Mouse (Mus musculus) urinary bladder, adult 2 months (tissue): Measurements from ENCODE around the gene Dtd1. TPM values are rescaled to one million over a fixed set of nuclear protein-coding genes. Genes with fewer than 3 reads are reported as not detected.

Experiments used
- DNase-seq: peaks from one replicate; pipeline ENCODE4 v3.0.0; 2022; ENCODE audit warnings: low spot score
- polyA plus RNA-seq: library from polyadenylated mRNA; depleted of rRNA; stranded (reverse); fragments of >200 nt; gene quantifications from 2 replicates; pipeline ENCODE4 v1.2.3, GENCODE M21; 2012

Dtd1 gene
- polyA plus RNA-seq, 1 experiment: 21.6 TPM

DNA sequence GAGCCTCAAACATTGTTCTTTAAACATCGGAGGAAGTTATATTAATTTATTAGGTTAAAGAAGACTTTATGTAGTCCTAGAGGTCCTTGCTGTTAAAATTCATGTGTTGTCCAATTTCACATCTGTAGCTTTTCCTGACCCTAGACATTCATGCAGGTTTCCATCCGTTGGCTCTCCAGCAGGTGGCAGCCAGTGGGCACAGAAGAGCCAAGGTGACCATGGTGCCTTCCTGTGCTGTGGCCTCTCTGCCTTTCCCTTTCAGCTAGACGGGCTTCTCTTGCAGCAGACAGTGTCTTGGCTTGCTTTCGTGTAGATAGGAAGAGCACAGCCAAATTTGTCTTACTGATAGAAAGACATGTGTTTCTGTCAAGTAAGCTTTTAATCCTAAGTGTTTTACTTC, 39.0 kb downstream of the Dtd1 start:
- DNase-seq: no peak

DNA sequence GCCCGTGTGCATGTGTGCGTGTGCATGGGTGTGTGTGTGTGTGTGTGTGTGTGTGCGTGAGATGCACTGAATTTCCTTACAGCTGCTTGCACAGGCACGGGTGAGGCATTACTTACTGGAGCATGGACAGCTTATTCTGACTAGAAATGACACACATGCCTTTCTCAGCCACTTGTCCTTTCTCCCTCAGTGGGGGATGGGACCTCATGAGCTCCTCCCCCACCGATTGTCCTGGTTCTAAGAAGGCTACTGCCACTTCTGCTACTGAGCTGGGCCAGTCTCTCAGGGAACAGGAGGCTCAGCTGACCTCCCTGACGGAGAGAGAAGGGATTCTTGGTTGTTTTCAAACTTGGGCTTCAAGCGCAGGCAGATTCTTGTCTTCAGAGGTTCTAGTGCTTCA, 40.4 kb downstream of the Dtd1 start:
- DNase-seq: no peak

DNA sequence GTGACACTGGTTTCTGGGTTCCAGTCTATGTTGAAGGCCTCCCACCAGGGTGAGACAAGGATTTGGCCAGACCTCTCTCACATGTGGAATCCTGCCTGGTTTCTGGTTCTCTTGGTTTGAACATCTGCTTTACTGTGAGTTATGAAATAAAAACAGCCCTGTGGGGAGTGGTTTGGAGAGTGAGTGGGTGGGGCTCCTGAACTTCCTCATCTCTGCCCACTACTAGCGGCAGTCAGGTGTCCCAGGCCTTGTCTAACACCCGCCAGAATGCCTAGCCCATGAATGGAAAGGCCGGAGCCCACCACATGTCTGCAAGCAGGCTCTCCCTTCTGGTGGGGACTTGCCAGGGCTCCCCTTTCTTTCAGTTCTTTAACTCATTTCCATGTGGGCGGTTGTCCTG, 42.3 kb downstream of the Dtd1 start:
- DNase-seq: no peak

DNA sequence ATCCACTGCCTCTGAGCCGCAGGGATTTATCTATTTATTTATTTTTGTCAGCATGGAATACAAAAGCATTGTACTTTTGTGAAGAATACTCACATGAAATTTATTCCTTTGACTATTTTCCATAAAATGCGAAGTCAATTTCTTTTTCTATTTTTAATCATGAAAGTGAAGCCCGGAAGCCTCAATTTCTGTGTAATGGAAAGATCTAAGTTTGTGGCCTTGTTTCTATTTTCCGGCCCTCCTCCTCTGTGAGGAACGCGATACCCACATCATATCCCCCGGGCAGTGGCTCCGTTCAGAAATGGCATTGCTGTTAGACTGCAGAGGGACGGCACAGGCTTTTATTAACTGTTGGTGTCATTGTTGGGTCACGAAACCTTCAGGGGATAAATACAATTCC, 46.7 kb downstream of the Dtd1 start:
- DNase-seq: no peak

DNA sequence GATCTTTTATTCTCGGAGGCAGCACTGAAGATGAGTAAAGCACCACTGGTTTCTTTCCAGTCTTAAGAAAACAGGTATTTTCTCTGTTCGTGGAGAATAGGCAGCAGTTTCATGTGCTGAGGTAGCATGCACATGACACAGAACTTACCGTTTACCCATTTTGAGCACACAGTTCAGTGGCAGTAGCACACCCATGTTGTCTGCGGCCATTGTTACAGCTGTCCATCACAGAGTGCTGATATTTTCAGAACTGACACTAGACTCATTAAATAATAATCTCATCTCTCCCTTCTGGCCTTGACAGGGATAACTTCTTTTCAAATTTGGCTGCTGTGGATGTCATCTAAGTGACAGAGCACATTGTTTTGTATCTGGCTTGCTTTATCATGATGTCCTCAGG, 47.5 kb downstream of the Dtd1 start:
- DNase-seq: no peak

DNA sequence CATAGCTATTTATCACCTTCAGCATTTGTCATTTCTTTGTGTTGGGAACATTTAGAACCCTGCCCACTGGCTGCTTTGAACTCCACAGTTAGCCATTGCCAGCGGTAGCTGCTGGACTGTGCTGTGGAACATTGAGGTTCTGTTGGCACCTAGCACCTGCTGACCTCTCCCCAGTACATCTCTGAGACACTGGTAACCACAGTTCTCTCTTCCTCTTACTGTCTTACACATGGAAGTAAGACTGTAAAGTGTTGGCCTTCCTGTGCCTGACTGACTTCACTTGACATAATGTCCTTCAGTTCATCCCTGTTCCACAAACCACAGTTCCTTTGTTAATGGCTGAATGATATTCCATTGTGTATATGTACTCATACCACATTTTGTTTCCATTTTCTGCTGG, 50.3 kb downstream of the Dtd1 start:
- DNase-seq: no peak

DNA sequence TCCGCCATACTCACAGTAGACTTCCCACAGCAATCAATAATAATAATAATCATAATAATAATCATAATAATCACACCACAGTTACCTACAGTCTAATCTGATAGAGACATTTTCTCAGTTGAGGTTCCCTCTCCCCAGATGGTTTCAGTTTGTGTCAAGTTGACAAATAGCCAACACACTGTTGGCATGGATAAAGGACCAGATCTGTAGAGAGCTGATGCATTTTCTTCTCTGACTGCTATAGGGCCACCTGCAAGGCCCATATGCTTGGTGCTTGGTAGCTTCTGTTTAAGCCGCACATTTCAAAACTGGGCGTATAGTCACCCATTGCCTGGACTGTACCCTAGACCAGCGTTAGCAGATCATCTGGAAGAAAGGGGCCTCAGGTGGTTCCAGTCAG, 53.1 kb downstream of the Dtd1 start:
- DNase-seq: no peak

DNA sequence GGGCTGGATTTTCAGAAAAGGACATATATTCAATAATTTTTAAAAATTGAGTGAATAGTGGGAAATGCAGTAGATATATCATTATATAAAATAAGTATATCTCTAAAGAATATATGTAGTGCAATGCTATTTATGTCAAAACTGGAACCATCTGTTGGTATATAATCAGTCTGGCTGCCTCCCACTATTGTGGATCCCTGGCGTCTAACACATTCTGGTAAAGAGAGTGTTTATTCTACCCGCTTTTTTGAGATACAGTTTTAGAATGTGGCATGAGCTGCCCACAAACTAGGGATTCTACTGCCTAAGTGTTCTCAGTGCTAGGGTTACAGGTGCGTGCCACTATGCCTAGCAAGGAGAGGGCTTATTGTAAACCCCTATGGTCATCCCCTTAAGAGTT, 55.6 kb downstream of the Dtd1 start:
- no peak for DNase-seq

DNA sequence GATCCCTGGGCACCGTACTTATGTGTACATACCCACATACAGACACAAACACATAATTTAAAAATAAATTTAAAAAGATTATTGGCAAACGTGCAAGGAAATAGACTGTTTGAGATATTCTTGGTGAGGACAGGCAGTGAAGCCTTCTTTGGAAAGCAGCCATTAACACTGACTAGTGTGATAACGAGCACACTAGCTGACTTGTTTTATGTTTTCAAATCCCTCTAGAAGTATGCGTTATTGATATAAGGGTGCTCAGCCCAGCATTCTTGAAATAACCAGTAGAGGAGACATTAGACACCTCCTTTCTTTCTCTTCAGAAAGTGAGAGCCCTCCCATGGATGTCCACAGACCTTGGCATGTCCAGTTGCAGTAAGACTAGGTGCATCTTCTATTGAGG, 68.8 kb downstream of the Dtd1 start:
- DNase-seq: no peak

DNA sequence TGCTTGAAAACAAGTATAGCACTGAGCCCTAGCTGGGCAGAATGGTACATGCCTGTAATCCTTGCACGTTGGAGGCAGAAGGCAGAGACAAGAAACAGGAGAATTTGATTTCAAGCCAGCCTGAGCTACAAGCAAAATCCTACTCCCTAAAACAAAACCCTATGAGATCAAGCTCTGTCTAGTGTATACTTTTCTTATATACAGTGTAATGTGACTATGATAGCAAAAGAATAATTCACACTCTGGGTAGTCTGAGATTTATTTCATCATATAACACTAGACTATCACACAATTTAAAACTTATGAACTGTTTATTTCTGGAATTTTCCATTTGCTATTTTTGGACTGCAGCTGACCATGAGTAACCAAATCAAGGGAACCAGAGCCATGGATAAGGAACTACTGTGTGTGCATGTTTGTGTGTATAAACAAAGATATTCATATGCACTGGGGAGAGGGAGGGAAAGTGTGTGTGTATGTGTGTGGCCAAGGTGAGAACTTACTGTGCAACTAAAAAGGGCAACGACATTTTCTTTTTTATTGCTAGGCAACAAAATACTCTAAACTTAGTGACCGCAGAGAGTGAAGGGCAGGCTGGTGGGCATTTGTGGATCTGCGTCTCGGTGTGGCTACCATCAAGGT, 70.7 kb downstream of the Dtd1 start:
- DNase-seq: no peak

DNA sequence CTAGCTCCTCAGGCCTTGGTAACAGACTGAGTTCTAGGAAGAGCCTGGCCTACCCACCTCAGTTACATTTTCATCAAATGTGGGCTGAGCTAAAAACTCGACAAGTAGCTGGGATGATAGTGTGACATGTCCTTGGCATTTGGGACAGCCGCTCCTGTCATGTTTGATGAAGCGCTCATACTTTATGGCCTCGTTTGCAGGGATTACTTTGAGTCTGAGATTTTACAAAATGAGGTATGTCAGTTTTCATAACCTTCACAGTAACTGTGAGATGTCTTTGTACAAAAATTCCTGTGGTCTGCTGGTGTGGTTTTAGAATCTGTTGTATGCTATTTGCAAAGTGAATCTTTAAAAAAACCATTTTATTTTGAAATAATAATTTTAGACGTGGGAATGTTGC, 72.7 kb downstream of the Dtd1 start:
- no peak for DNase-seq

DNA sequence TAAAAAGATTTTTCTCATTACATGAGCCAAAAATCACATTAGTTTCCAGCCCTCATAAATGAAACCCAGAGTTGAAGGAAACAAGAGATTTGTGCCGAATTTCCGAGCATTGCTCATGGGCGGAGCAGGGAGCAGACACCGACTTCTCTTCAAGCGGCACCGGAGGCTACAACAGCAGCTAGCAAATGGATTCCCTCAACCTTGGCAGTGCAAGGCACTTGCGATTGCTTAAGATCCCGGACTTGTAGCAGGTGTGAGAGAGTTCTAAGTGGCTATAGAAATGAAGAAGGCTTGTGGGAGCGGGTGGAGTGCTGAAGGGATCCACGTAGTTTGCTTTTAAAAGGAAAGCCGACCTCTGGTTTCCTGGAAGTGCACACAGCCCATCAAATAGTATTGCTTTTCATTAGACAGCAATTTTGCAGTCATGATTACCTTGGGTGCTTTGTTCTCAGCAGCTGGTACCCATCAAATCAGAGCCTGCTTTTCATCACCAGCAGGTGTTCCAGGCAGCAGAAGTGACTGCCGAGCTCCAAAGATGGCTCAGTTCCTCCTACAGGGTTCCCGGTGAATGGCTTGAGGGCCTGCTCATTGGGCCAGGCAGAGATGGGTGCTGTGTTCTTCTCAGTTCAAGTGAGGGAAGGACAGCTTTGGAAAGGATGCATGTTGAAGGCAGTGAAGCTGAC, 77.0 kb downstream of the Dtd1 start:
- no peak for DNase-seq

DNA sequence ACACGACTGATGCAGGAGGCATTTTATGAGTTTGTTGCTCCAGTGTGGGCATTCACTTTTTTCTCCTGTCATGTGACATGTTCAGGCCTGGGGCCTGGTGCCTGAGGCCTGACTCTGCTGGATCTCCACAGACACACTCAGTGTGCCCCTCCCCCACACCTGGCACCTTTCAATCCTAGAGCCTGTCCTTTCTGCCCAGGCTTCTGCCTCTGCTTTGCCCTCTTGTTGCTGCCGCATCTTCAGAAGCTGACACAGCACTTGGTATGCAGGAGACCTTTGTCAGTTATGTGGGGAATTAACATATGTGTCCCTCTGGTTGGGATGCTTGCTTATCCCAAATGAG, 77.5 kb downstream of the Dtd1 start:
- no peak for DNase-seq

DNA sequence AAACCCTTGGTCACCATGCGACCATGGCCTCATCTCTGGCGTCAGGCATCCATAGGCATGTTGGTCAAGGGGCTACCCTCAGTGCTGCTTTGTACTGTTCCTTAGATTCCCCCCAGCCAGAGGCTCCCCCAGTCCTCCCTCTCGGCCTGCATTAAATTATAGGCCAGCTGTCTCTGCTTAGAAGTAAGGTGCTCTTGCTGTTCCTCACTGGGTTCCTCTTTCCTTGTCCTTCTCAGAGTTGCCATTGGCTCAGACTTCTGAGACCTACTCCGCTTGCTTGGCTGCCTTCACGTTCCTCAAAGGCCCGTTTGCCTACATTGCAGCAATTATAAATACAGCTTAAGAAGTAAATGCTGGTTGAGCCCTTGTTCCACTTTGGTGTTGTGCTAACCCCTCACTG, 79.1 kb downstream of the Dtd1 start:
- no peak for DNase-seq

DNA sequence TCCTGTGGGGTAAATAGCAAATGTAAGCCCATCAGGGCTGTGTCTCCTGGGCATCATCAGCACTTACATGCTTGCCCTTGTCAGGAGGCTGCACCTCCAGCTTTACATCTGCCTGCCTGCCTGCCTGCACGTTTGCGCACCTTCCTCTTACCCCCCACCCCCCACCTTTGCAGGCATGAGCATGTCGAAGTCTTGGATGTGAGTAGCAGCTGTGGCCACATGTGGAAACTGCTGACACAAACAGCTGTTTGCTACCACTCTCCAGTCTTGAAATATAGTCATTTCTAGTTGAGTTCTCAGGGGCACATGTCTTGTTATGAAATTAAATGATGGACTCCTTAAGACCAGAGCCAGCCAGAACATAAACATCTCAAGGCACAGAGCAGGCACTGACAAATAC, 79.7 kb downstream of the Dtd1 start:
- DNase-seq: no peak

DNA sequence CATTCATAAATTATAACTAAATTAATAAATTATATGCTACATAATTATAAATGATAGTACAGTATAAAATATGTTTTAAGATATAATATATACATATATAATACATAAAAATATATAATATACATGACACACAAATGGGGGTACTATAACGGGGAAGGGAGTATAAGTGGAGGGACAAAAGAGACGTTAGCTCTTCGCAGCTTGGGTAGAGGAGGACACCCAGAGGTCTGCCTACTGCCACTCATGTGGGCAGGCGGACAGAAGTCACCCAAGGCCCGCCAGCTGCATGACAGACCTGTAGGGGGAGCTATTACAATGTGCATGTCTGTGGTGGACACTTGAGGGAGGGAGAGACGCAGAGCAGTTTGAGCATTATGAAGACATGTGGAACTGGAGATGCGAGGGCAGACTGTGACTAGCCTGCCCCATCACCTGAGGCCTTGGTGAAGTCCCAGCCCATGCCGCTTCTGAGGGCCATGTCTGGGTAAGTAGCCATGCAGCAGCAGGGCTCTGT, 92.6 kb downstream of the Dtd1 start:
- no peak for DNase-seq

DNA sequence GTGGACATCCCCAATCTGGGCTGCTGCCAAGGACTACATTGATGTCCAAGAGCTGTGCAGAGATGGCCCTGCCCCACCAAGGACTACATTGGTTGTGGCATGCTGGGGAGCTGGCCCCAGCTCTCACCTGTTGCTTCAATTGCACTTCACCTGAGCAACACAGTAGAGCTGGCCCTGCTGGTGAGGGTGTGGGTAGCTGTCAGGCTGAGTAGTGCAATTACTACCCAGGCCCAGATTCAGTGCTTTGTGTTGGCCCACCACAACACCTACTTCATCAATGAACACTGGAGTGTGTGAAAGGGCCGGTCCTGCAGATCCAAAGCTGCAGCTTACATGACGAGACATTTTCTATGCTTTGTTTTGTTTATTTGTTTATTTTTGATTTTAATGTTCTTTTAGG, 93.1 kb downstream of the Dtd1 start:
- no peak for DNase-seq

DNA sequence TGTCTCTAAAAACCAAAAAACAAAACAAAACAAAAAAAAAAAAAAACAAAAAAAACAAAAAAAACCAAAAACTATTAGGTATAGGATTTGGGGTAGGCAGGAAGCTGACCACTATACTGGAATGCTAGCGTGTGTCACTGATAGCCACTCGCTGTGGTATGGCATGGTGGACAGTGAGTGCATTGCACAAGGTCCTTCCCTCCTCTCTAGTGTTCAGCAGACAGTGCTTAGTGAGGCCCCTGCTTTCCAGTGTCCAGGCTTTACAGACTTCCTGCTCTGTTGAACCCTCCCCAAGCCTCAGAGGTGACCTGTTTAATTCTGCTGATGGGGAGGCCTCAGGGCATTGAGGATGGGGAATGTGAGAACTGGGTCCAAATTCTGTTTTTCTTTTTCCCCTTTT, 95.2 kb downstream of the Dtd1 start:
- DNase-seq: no peak

DNA sequence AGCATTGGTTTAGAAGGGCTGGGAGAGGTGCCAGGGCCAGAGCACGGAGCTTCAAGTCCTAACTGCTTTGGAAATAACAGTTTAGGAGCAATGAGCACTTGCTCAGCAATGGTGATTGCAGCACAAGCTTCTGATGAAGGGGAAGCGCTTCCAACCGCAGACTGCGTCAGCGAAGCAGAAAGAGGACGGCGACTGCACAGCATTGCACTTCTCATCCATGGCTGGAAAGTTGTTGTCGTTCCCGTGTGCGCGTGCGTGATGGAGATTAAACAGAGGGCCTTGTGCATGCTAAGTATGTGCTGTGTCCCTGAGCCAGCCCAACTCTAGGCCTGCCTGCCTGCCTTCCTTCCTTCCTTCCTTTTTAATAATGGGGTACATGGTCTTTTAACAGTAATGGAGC, 98.3 kb downstream of the Dtd1 start:
- no peak for DNase-seq

DNA sequence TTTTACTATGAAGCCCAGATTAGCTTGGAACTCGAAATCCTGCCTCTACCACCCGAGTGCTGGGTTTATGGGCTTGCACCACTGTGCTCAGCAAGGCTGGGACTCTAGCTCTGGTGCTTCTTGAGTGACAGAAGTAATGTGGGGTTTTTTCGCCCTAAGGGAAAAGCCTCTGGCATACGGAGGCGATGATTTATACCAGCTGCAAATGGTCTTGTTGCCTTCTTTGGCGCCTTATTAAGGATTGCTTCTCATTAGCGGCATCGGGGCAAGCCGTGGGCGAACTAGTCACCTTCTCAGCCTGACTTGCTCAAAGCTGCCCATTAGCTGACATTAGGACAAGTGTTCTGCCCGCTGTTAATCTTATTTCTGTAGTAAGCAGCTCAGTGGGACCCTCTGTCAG, 100.9 kb downstream of the Dtd1 start:
- DNase-seq: no peak

DNA sequence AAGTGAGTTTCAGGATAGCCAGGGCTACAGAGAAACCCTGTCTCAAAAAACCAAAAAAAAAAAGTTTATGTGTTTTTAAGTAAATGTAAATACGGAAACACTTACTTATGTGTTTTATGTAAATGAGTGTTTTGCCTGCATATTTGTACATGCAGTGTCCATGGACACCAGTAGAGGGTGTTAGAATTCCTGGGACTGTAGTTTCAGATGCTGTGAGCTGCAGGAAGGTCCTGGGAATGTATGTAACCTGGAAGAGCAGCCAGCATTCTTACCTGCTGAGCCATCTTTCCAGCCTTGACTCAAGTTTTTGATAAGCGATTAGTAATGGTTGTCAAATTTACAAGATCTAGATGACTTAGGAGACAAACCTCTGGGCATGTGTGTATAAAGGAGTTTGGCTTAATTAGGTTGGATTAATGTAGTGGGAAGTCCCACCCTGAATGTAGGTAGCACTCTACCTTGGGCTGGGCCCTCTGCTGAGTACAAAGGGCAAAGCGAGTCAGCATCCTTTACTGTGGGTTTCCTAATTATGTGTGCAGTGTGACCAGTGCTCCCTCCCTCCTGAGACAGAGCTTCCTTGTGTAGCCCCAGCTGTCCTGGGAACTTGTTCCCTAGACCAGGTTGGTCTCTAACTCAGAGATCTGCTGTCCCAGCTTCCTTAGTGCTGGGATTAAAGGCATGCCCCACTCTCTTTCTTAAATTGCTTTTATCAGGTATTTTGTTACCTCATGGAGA, 101.9 kb downstream of the Dtd1 start:
- no peak for DNase-seq

DNA sequence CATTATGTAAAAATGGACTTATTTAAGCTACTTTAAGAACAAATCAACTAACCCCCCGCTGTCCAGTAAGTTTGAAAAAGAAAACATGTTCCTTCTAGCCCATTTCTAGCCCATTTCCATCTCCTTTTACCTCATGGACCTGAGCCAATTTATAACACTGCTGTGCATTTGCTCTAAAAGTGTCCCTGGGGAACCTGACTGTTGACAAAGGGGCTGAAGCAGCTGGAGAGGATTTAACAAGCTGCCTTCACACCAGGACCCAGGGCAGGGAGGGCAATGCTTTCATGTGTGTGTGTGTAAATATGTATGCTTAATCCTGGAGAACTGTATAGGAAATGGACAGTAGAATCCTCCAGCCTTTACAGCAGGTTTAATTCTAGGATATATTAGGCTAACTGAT, 109.6 kb downstream of the Dtd1 start:
- DNase-seq: no peak

DNA sequence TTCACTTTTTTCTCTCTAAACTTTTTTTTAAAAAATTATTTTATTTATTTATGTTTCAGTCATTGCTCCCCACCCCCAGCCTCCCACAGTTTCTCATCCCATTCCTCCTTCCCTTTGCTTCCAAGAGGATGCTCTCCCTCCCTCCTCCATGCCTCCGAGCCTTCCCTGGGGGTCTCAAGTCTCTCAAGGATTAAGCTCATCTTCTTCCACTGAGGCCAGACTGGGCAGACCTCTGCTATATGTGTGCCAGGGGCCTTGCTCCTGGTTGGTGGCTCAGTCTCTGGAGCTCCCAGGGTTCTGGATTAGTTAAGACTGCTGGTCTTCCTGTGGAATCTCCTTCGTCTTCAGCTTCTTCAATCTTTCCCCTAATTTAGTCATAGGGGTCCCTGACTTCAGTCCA, 110.0 kb downstream of the Dtd1 start:
- no peak for DNase-seq
